Mouse (Mus musculus): ENCODE results near the gene Aco1. TPM values are rescaled to one million over a fixed set of nuclear protein-coding genes. Genes with fewer than 3 reads are reported as not detected.
A peak's percentile ranks its signal among the peaks of the same experiment; 100 is the strongest.

Gene Aco1
- polyA plus RNA-seq, 1 experiment from 2014 or later: 65.4 TPM

DNA sequence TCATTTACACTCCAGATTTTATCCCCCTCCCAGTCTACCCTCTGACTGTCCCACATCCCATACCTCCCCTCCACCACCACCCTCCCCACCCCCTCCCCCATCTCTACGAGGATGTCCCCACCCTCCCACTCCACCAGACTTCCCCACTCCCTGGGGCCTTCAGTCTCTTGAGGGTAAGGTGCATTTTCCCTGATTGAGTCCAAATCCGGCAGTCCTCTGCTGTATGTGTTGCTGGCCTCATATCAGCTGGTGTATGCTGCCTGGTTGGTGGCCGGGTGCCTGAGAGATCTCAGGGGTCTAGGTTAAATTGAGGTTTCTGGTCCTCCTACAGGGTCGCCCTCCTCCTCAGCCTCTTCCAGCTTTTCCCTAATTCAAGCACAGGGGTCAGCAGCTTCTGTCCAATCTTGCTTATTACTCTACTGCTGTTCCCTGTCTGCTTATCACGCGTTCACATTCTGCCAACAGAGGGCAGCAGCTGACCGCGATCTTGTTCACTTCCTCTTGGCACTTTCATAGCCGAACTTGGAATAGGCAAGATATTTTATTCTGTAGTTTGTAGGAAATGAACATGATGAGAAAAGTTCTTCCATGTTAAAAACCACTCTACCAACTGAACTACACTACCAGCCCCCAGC is 8.3 kb upstream of the Aco1 start:
- H3K9me3 ChIP-seq (ENCODE audit: control insufficient read depth, low read length): no peaks in the 10 kb centered on the region
- DNase-seq (ENCODE audit: low spot score) (peak; percentile 84), ATAC-seq (ENCODE audit: insufficient read depth, low FRiP score, low TSS enrichment) (peak; percentile 38; the same call in 1 of the 2 replicates)
- 26% methylated on average over 9 of the region's 9 CpGs for WGBS
- H3K4me2 ChIP-seq (ENCODE audit: low read depth): no peak overlapping the region
- no peak overlapping the region for H3K9ac ChIP-seq (ENCODE audit: low read length)
- no peaks in the 10 kb centered on the region for H3K36me3 ChIP-seq (ENCODE audit: control insufficient read depth, insufficient read depth, low read length)
- H3K27me3 ChIP-seq (ENCODE audit: control insufficient read depth, insufficient read depth, low read length): no peaks in the 10 kb centered on the region
- no peak overlapping the region for H3K27ac ChIP-seq (ENCODE audit: low read depth, low read length)
- H3K4me3 ChIP-seq (ENCODE audit: low read depth, low read length): no peak overlapping the region
- H3K4me1 ChIP-seq (ENCODE audit: control insufficient read depth, insufficient read depth, low read length): no peaks in the 10 kb centered on the region

DNA sequence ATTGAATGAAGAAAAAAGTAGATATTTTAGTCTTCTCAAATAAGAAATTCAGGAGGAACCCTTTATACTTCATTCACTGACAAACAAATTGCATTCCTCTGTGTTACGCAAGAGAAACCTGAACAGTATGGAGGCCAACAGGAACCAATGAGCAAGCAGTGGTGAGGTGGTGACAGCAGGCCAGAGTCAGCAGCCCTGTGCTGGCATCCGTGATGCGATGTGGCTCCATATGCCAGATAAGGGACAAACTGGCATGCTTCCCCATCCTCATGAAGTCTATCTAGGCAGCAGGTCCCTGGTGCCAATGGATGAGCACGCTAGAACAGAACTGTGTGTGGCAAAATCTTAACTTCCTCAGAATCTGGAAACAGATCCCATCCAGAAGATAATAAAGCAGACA is 6.4 kb upstream of the Aco1 start:
- ATAC-seq (ENCODE audit: insufficient read depth, low FRiP score, low TSS enrichment) (no peak), DNase-seq (ENCODE audit: low spot score) (no peak)
- no peak overlapping the region for H3K4me3 ChIP-seq (ENCODE audit: low read depth, low read length)
- no peaks in the 10 kb centered on the region for H3K9me3 ChIP-seq (ENCODE audit: control insufficient read depth, low read length)
- no peak overlapping the region for H3K4me2 ChIP-seq (ENCODE audit: low read depth)
- no peaks in the 10 kb centered on the region for H3K36me3 ChIP-seq (ENCODE audit: control insufficient read depth, insufficient read depth, low read length)
- no peak overlapping the region for H3K9ac ChIP-seq (ENCODE audit: low read length)
- 92% methylated on average over 4 of the region's 4 CpGs for WGBS
- no peaks in the 10 kb centered on the region for H3K27me3 ChIP-seq (ENCODE audit: control insufficient read depth, insufficient read depth, low read length)
- H3K4me1 ChIP-seq (ENCODE audit: control insufficient read depth, insufficient read depth, low read length): no peaks in the 10 kb centered on the region
- no peak overlapping the region for H3K27ac ChIP-seq (ENCODE audit: low read depth, low read length)

DNA sequence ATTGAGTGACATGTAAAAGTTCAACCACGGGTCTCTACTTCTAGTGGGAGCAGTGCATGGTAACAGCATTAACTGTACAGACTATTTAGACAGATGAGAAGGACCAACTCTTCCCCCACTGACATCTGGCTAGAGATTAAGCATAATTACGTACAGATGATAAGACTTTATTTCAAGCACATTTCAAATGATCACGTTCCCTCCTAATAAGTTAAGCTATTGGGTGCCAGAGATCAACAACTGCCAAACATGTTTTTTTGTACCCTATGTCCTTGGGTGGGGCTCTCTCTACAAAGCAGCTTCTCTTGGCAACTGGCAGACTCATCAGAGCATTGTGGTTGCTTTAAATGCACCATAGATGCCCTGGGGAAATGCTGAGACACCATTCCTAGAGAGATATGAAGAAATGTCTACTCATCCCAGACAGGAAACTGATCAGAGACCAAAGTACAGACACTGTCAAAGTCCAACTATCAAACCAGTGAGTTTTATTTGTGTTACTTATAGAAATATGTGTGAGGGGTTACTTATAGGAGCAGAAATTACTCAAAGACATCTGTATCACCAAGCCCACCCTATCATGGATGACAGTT is 3.1 kb upstream of the Aco1 start:
- no peak overlapping the region for H3K4me3 ChIP-seq (ENCODE audit: low read depth, low read length)
- DNase-seq (ENCODE audit: low spot score) (no peak), ATAC-seq (ENCODE audit: insufficient read depth, low FRiP score, low TSS enrichment) (no peak)
- no peak overlapping the region for H3K27ac ChIP-seq (ENCODE audit: low read depth, low read length)
- WGBS: 74% methylated on average over 3 of the region's 3 CpGs
- no peaks in the 10 kb centered on the region for H3K36me3 ChIP-seq (ENCODE audit: control insufficient read depth, insufficient read depth, low read length)
- peaks cover 8% of the 10 kb centered on the region for H3K4me1 ChIP-seq (ENCODE audit: control insufficient read depth, insufficient read depth, low read length)
- no peaks in the 10 kb centered on the region for H3K9me3 ChIP-seq (ENCODE audit: control insufficient read depth, low read length)
- no peaks in the 10 kb centered on the region for H3K27me3 ChIP-seq (ENCODE audit: control insufficient read depth, insufficient read depth, low read length)
- H3K9ac ChIP-seq (ENCODE audit: low read length): no peak overlapping the region
- H3K4me2 ChIP-seq (ENCODE audit: low read depth): no peak overlapping the region

DNA sequence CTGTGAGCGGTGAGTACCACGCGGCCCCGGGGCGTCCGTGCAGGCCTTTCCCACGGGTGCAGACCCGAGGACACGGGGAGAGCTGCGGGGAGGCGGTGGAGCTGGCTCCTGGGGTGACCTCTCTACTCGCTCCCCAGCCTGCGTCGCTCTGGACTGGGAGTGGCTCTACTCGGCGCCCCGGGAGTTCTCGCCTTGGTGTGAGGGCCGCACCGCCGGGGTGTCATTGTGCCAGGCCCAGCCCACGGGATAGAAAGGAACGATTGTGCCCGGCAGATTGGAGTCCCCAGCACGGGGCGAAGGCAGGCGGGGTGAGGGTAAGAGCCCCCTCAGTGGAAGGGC is 621 bp downstream of the Aco1 start:
- Histone ChIP-seq H3K36me3 (ENCODE audit: control insufficient read depth, insufficient read depth, low read length) (no peaks in the 10 kb centered on the region), H3K4me2 (ENCODE audit: low read depth) (peak overlapping the region; percentile 62), H3K9me3 (ENCODE audit: control insufficient read depth, low read length) (no peaks in the 10 kb centered on the region), H3K9ac (ENCODE audit: low read length) (peak overlapping the region; percentile 56), H3K27me3 (ENCODE audit: control insufficient read depth, insufficient read depth, low read length) (no peaks in the 10 kb centered on the region), H3K27ac (ENCODE audit: low read depth, low read length) (peak overlapping the region; percentile 75; the same call in 1 of the 2 replicates), H3K4me1 (ENCODE audit: control insufficient read depth, insufficient read depth, low read length) (peaks cover 8% of the 10 kb centered on the region), H3K4me3 (ENCODE audit: low read depth, low read length) (peak overlapping the region; percentile 44)
- DNase-seq (ENCODE audit: low spot score): no peak
- WGBS: under 1% methylated on average over 27 of the region's 27 CpGs
- ATAC-seq (ENCODE audit: insufficient read depth, low FRiP score, low TSS enrichment): no peak; the same call in 1 of the 2 replicates

DNA sequence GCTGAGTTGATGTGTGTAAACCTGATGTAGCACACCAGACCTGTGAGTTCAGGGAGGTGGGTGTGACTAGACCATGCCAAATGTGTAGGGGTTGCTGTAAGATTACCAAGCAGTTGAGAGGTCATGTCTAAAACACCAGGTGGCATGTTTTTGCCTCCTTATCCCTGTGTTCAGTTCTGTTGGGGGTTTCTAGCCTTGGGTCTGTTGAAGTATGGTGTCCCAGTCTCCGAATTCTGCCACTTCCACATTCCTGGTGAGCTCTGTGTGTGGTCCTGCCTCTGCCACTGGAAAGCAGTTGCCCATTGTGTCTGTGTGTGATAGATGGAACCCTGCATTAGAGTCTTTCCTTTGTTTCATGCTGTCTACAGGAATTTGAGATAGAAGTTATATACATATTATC is 1.7 kb downstream of the Aco1 start:
- peak overlapping the region; percentile 44 for H3K4me3 ChIP-seq (ENCODE audit: low read depth, low read length)
- peak; percentile 26 for DNase-seq (ENCODE audit: low spot score)
- H3K27ac ChIP-seq (ENCODE audit: low read depth, low read length): no peak overlapping the region
- peaks cover 8% of the 10 kb centered on the region for H3K4me1 ChIP-seq (ENCODE audit: control insufficient read depth, insufficient read depth, low read length)
- no peak for ATAC-seq (ENCODE audit: insufficient read depth, low FRiP score, low TSS enrichment)
- WGBS: 11% methylated on average over 1 of the region's 1 CpGs
- no peaks in the 10 kb centered on the region for H3K9me3 ChIP-seq (ENCODE audit: control insufficient read depth, low read length)
- no peaks in the 10 kb centered on the region for H3K36me3 ChIP-seq (ENCODE audit: control insufficient read depth, insufficient read depth, low read length)
- no peak overlapping the region for H3K9ac ChIP-seq (ENCODE audit: low read length)
- H3K4me2 ChIP-seq (ENCODE audit: low read depth): peak overlapping the region; percentile 62
- H3K27me3 ChIP-seq (ENCODE audit: control insufficient read depth, insufficient read depth, low read length): no peaks in the 10 kb centered on the region

DNA sequence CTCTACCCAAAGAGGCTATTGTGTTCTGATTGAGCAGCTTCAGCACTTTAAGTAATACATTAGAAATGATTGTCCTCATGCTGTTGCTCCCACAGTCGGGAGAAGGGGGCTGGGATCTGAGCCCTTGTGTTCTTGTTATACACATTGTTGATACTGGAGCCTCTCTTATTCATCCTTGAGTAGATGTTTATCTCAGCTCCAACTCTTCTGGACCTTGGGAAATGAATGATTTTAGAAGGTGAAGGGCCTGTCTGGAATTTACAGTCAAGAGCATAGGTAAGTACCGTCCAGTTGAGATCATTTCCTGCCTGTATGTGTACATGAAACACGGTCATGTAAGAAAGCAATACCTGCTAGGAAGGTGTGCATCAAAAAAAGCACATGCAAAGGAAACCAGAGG is 2.1 kb downstream of the Aco1 start:
- ATAC-seq (ENCODE audit: insufficient read depth, low FRiP score, low TSS enrichment): no peak
- H3K4me2 ChIP-seq (ENCODE audit: low read depth): peak overlapping the region; percentile 62
- 75% methylated on average over 3 of the region's 3 CpGs for WGBS

DNA sequence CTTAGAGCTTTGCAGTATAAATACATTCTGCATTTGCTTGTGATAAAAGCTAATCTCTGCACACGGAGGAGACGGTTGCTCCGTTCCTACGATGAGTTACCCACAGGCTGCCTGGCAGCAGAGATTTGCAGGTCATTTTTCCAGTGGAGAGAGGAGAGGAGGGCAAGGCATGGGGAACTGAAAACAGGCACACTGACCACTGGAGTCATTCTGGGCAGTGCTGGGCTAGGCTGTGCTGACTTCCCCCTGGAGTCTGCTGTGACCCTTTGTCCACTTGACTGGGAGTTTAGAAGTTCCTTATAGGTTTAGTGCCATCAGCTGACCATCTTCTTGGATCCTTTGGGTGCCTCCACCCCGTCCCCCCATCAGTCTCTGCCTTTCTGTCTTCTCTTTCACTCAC is 5.4 kb downstream of the Aco1 start:
- no peak for ATAC-seq (ENCODE audit: insufficient read depth, low FRiP score, low TSS enrichment)
- 92% methylated on average over 5 of the region's 5 CpGs for WGBS

More for the DNA sequence above, 2.1 kb downstream of the Aco1 start:
- Histone ChIP-seq H3K4me3 (ENCODE audit: low read depth, low read length) (no peak overlapping the region), H3K27ac (ENCODE audit: low read depth, low read length) (no peak overlapping the region), H3K9ac (ENCODE audit: low read length) (no peak overlapping the region), H3K36me3 (ENCODE audit: control insufficient read depth, insufficient read depth, low read length) (no peaks in the 10 kb centered on the region), H3K4me1 (ENCODE audit: control insufficient read depth, insufficient read depth, low read length) (peaks cover 8% of the 10 kb centered on the region), H3K9me3 (ENCODE audit: control insufficient read depth, low read length) (no peaks in the 10 kb centered on the region), H3K27me3 (ENCODE audit: control insufficient read depth, insufficient read depth, low read length) (no peaks in the 10 kb centered on the region)
- DNase-seq (ENCODE audit: low spot score): no peak

DNA sequence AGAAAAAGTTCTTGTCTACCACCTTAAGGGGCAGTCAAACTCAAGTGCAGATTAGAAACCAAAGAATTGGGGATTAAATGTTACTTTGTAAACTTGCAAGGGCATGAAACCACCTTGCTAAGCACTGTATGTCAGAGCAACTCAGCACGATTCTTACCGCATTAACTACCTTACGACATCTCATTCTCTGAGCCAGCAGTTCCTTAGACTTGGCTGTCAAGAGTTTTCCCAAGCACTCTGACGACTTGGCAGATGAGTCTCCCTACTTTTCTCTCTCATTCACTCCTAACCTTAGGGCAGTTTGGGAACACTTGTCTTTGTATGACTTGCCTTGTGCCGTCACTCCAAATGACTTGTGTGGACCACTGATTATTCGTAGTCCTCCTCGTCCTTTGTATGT is 7.2 kb downstream of the Aco1 start:
- no peaks in the 10 kb centered on the region for H3K9me3 ChIP-seq (ENCODE audit: control insufficient read depth, low read length)
- no peak for DNase-seq (ENCODE audit: low spot score)
- no peaks in the 10 kb centered on the region for H3K4me1 ChIP-seq (ENCODE audit: control insufficient read depth, insufficient read depth, low read length)
- no peaks in the 10 kb centered on the region for H3K27me3 ChIP-seq (ENCODE audit: control insufficient read depth, insufficient read depth, low read length)
- no peak overlapping the region for H3K9ac ChIP-seq (ENCODE audit: low read length)
- no peak overlapping the region for H3K4me3 ChIP-seq (ENCODE audit: low read depth, low read length)
- 89% methylated on average over 7 of the region's 7 CpGs for WGBS
- no peak overlapping the region for H3K4me2 ChIP-seq (ENCODE audit: low read depth)
- H3K27ac ChIP-seq (ENCODE audit: low read depth, low read length): no peak overlapping the region
- no peak for ATAC-seq (ENCODE audit: insufficient read depth, low FRiP score, low TSS enrichment)
- no peaks in the 10 kb centered on the region for H3K36me3 ChIP-seq (ENCODE audit: control insufficient read depth, insufficient read depth, low read length)

More for the DNA sequence above, 5.4 kb downstream of the Aco1 start:
- H3K36me3 ChIP-seq (ENCODE audit: control insufficient read depth, insufficient read depth, low read length): no peaks in the 10 kb centered on the region
- H3K4me1 ChIP-seq (ENCODE audit: control insufficient read depth, insufficient read depth, low read length): peaks cover 8% of the 10 kb centered on the region
- H3K27ac ChIP-seq (ENCODE audit: low read depth, low read length): no peak overlapping the region
- no peaks in the 10 kb centered on the region for H3K9me3 ChIP-seq (ENCODE audit: control insufficient read depth, low read length)
- no peak overlapping the region for H3K4me3 ChIP-seq (ENCODE audit: low read depth, low read length)
- no peak for DNase-seq (ENCODE audit: low spot score)
- H3K27me3 ChIP-seq (ENCODE audit: control insufficient read depth, insufficient read depth, low read length): no peaks in the 10 kb centered on the region
- no peak overlapping the region for H3K4me2 ChIP-seq (ENCODE audit: low read depth)
- no peak overlapping the region for H3K9ac ChIP-seq (ENCODE audit: low read length)

DNA sequence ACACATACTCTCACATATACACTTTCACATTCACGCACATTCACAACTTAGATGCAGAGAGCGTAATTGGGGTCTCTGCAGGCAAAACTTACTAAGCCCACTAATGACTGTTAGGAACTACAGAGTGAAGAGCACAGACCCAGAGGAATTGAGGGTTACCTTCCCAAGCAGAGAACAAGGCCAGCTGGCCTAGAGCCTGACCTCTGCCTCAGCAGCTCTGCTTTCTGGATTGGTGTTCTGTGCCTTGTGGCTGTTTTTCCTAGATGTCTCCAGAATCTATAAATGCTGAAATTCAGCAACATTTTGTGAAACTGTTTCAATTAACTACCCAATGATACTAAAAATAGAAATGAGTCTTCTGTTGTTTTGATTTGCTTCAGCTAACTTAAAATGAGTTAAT is 9.9 kb downstream of the Aco1 start:
- H3K4me3 ChIP-seq (ENCODE audit: low read depth, low read length): no peak overlapping the region
- H3K4me1 ChIP-seq (ENCODE audit: control insufficient read depth, insufficient read depth, low read length): no peaks in the 10 kb centered on the region
- H3K9ac ChIP-seq (ENCODE audit: low read length): no peak overlapping the region
- no peak overlapping the region for H3K4me2 ChIP-seq (ENCODE audit: low read depth)
- no peak for DNase-seq (ENCODE audit: low spot score)
- H3K36me3 ChIP-seq (ENCODE audit: control insufficient read depth, insufficient read depth, low read length): no peaks in the 10 kb centered on the region
- H3K27ac ChIP-seq (ENCODE audit: low read depth, low read length): no peak overlapping the region
- ATAC-seq (ENCODE audit: insufficient read depth, low FRiP score, low TSS enrichment): no peak
- WGBS: 97% methylated on average over 2 of the region's 2 CpGs
- no peaks in the 10 kb centered on the region for H3K27me3 ChIP-seq (ENCODE audit: control insufficient read depth, insufficient read depth, low read length)
- H3K9me3 ChIP-seq (ENCODE audit: control insufficient read depth, low read length): no peaks in the 10 kb centered on the region

Data from neural tube, embryonic 11.5 days (tissue).